Mouse (Mus musculus) midbrain, embryonic 11.5 days (tissue): Measurements from ENCODE around the gene Arid4a. TPM values are rescaled to one million over a fixed set of nuclear protein-coding genes. Genes with fewer than 3 reads are reported as not detected.
"Not testable (repeated sequence)": the region's sequence is repeated elsewhere in the genome, so short reads cannot be mapped to it uniquely, and the experiment has no call there.

ENCODE experiments used
- ATAC-seq: fragments of 200-750 bp; cut with Nextera tagmentation; 2 replicates; pipeline ENCODE4 v1.8.0; 2017; ENCODE audit warnings: moderate TSS enrichment, moderate library complexity; ENCODE audit not compliant: low FRiP score
- DNase-seq: peaks from one replicate; pipeline ENCODE4 v3.0.0; 2015; ENCODE audit warnings: low spot score; ENCODE audit errors: missing footprints
- H3K27ac ChIP-seq: fragments of 300-500 bp; sonication (generic); 2 replicates; pipeline ENCODE4 v1.5.1; 2014; ENCODE audit warnings: low read depth, low read length
- H3K27me3 ChIP-seq: fragments of 300-500 bp; sonication (generic); 2 replicates; pipeline ENCODE4 v1.6.1; 2014; ENCODE audit warnings: mild to moderate bottlenecking, low read length, moderate library complexity, mixed read lengths; ENCODE audit not compliant: control insufficient read depth, insufficient read depth
- H3K36me3 ChIP-seq: fragments of 300-500 bp; sonication (generic); 2 replicates; pipeline ENCODE4 v1.6.1; 2014; ENCODE audit warnings: mild to moderate bottlenecking, low read length, moderate library complexity, mixed read lengths; ENCODE audit not compliant: control insufficient read depth, insufficient read depth
- H3K4me1 ChIP-seq: fragments of 300-500 bp; sonication (generic); 2 replicates; pipeline ENCODE4 v1.6.1; 2014; ENCODE audit warnings: low read length; ENCODE audit not compliant: control insufficient read depth, insufficient read depth
- H3K4me2 ChIP-seq: fragments of 300-500 bp; sonication (generic); 2 replicates; pipeline ENCODE4 v1.6.1; 2014; ENCODE audit warnings: mild to moderate bottlenecking, moderate library complexity
- H3K4me3 ChIP-seq: fragments of 300-500 bp; sonication (generic); 2 replicates; pipeline ENCODE4 v1.5.1; 2014; ENCODE audit warnings: low read depth, low read length
- H3K9ac ChIP-seq: fragments of 300-500 bp; sonication (generic); 2 replicates; pipeline ENCODE4 v1.6.1; 2014; ENCODE audit warnings: low read length
- H3K9me3 ChIP-seq: fragments of 300-500 bp; sonication (generic); 2 replicates; pipeline ENCODE4 v1.6.1; 2016; ENCODE audit warnings: low read length; ENCODE audit not compliant: control insufficient read depth
- WGBS: fragments of 180-500 bp; shearing (Covaris S2); extraction: QIAGEN DNeasy Blood & Tissue Kit; methylation state at CpG from one replicate; pipeline ENCODE4 v1.1.7; 2014; 5-methylcytosine and 5-hydroxymethylcytosine counted together
- polyA plus RNA-seq: library from polyadenylated mRNA; unstranded; fragments of >200 nt; fragmentation: Nextera tagmentation; extraction: Ambion mirVana; gene quantifications from 2 replicates; pipeline ENCODE4 v1.2.1, GENCODE M21; 2014

Gene Arid4a
- polyA plus RNA-seq, 1 experiment from 2014 or later = 34.5 TPM

DNA sequence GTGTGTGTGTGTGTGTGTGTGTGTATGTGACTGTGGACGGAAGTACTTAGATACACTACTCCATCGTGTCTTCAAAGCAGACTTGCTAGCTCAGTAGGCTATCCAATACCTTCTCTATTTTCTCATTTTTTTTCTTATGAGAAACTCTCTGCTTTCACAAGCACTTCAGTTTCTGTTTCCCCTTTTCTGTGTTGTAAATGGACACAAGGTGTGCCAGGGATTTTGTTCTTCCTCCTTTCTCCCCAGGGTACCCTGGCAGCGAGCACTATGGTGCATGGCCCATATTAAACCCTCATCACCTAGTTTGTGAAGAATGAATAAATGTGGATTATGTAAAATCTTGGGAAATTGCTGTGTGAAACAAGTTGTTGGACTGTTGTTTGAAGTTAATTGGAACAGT lies 39.7 kb downstream of the Arid4a start:
- no peak overlapping the region for H3K9ac ChIP-seq
- H3K4me3 ChIP-seq = no peak overlapping the region
- no peaks in the 10 kb centered on the region for H3K36me3 ChIP-seq
- no peaks in the 10 kb centered on the region for H3K27me3 ChIP-seq
- ATAC-seq = no peak
- no peak overlapping the region for H3K4me2 ChIP-seq
- H3K27ac ChIP-seq = no peak overlapping the region
- DNase-seq = no peak
- no peaks in the 10 kb centered on the region for H3K9me3 ChIP-seq
- WGBS = 86% methylated on average over 3 of the region's 3 CpGs
- no peaks in the 10 kb centered on the region for H3K4me1 ChIP-seq

DNA sequence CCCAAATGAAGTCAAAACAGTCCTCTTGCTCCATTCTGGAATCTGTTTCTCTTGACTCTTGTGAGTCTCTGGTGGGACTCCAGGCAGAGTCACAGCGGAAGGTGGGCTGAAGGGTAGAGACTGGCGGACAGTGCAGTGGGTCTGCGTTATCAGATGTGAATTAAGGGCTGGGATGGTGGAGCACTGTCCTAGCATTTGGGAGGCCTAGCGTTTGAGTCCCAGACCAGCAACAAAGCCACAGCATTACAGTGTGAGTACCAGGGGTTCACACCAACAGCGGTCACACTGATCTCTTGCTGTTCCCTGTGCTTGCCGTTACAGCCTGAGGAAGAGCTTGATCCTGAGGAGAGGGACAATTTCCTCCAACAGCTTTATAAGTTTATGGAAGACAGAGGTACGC lies 44.0 kb downstream of the Arid4a start:
- Histone ChIP-seq H3K4me2 (no peak overlapping the region), H3K4me3 (no peak overlapping the region), H3K9ac (no peak overlapping the region), H3K27ac (no peak overlapping the region), H3K27me3 (no peaks in the 10 kb centered on the region), H3K9me3 (no peaks in the 10 kb centered on the region), H3K36me3 (peaks cover 8% of the 10 kb centered on the region; the same call in 1 of the 2 replicates), H3K4me1 (no peaks in the 10 kb centered on the region)
- 93% methylated on average over 7 of the region's 7 CpGs for WGBS
- ATAC-seq (no peak), DNase-seq (no peak)

DNA sequence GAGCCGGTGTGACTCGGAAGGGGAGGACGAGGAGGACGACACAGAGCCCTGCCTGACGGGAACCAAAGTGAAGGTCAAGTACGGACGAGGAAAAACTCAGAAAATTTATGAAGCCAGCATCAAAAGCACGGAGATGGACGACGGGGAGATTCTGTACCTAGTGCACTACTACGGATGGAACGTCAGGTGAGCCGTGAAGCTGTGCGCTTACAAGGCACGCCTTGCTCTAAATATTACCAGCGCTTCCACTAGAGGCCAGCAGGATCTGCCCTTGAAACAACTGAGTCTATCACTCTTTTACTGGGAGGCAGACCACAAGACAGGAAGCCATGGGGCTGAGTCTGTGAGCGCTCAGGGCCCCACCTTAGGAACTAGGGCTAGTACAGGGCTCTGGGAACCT lies 54.1 kb downstream of the Arid4a start:
- H3K27me3 ChIP-seq = no peaks in the 10 kb centered on the region

DNA sequence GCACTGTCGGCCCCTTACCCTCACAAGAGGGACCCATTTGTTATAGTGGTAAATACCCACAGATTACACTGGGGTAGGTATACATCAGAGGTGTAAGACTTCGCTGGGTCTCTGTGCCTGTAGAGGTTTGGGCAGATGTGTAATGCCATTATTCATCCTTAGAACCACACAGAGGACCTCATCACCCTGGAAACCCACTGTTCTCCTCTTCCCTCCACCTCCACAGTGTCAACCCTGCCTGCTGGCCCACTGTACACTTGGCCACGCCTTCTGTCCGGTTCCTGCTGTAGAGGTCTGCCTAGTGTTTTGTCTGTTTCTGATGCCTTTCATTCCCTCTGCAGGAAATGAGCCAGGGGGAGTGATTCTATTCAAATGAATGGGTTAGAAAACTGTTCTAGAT lies 56.3 kb downstream of the Arid4a start:
- H3K9ac ChIP-seq = no peak overlapping the region
- H3K4me3 ChIP-seq = no peak overlapping the region
- peaks cover 18% of the 10 kb centered on the region; the same call in 1 of the 2 replicates for H3K36me3 ChIP-seq
- ATAC-seq (no peak), DNase-seq (no peak)
- H3K4me1 ChIP-seq = no peaks in the 10 kb centered on the region
- WGBS = 94% methylated on average over 4 of the region's 4 CpGs
- no peaks in the 10 kb centered on the region for H3K9me3 ChIP-seq
- no peak overlapping the region for H3K27ac ChIP-seq
- H3K4me2 ChIP-seq = no peak overlapping the region
- no peaks in the 10 kb centered on the region for H3K27me3 ChIP-seq

More for the DNA sequence above, 54.1 kb downstream of the Arid4a start:
- Histone ChIP-seq H3K4me1 (no peaks in the 10 kb centered on the region), H3K4me2 (no peak overlapping the region), H3K36me3 (peaks cover 10% of the 10 kb centered on the region; the same call in 1 of the 2 replicates), H3K4me3 (no peak overlapping the region), H3K9me3 (no peaks in the 10 kb centered on the region), H3K9ac (no peak overlapping the region), H3K27ac (no peak overlapping the region)
- no peak for ATAC-seq
- DNase-seq = no peak
- 96% methylated on average over 17 of the region's 17 CpGs for WGBS

DNA sequence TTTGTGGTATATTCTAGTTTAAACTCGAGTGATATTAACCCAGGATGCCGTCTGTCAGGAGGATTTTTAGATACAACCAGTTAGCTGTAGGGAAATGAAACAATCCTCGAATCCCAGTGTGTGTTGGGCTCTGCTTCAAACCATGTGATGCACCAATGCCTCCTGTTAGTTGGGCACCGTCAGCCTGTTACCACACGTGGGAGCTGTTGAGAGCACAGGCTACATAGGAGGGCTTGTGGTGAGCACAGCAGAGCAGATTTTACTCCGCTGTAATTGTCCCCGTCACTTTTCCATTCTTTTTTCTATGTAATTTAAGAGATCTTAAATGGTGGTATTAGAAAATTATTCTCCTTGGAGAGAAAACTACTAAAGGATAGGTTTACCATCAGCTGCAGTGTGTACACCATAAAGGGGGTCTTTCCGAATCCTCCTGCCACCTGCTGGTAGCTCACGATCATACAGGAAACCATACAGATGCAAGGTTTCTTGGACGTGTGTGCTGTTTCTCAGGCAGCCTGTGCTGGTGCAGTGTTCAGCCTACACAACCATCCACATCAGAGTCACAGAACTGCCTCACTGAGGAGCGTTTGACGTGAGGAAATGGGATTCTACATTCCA lies 57.4 kb downstream of the Arid4a start:
- Histone ChIP-seq H3K9me3 (no peaks in the 10 kb centered on the region), H3K27ac (no peak overlapping the region), H3K9ac (no peak overlapping the region), H3K4me1 (no peaks in the 10 kb centered on the region), H3K36me3 (peaks cover 18% of the 10 kb centered on the region; the same call in 1 of the 2 replicates), H3K27me3 (no peaks in the 10 kb centered on the region), H3K4me3 (no peak overlapping the region), H3K4me2 (no peak overlapping the region)
- DNase-seq = peak; percentile 89
- ATAC-seq = peak; percentile 54; the same call in 1 of the 2 replicates
- WGBS = 64% methylated on average over 12 of the region's 12 CpGs

DNA sequence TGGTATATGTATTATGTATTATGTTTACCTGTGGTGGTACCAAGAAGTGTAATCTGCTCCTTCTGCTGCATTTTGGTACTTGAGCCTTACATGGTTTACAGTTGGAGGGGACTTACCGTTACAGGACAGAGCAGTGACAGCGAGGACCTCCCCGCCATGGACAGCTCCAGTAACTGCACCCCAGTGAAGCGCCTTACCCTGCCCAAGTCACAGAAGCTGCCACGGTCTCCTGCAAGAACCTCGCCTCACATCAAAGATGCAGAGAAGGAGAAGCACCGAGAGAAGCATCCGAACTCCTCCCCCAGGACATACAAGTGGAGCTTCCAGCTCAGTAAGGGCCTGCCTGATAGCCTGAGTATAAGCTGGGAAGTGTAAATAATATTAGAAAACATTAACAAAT lies 70.5 kb downstream of the Arid4a start:
- no peaks in the 10 kb centered on the region for H3K27me3 ChIP-seq
- WGBS = 92% methylated on average over 8 of the region's 8 CpGs
- ATAC-seq (no peak), DNase-seq (no peak)
- no peak overlapping the region for H3K4me3 ChIP-seq
- H3K27ac ChIP-seq = no peak overlapping the region
- no peak overlapping the region for H3K4me2 ChIP-seq
- H3K4me1 ChIP-seq = no peaks in the 10 kb centered on the region
- no peak overlapping the region for H3K9ac ChIP-seq
- peaks cover 2% of the 10 kb centered on the region; the same call in 1 of the 2 replicates for H3K36me3 ChIP-seq
- no peaks in the 10 kb centered on the region for H3K9me3 ChIP-seq

DNA sequence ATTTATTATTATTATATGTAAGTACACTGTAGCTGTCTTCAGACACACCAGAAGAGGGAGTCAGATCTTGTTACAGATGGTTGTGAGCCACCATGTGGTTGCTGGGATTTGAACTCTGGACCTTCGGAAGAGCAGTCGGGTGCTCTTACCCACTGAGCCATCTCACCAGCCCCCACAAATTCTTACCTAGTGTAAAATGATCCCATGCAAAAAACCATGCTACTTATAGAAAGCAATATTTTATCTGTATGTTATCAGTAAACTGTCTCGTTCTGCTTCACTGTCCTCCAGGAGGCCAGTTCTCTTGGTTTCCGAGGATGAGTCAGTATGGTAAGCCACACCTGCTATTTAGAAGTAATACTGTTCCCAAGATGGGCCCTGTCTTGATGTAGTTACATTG lies 88.5 kb downstream of the Arid4a start:
- not testable (repeated sequence) for H3K27me3 ChIP-seq, H3K27ac ChIP-seq, DNase-seq, H3K36me3 ChIP-seq, H3K9ac ChIP-seq, H3K4me3 ChIP-seq, ATAC-seq, H3K4me1 ChIP-seq, H3K9me3 ChIP-seq, H3K4me2 ChIP-seq
- 92% methylated on average over 4 of the region's 4 CpGs for WGBS

DNA sequence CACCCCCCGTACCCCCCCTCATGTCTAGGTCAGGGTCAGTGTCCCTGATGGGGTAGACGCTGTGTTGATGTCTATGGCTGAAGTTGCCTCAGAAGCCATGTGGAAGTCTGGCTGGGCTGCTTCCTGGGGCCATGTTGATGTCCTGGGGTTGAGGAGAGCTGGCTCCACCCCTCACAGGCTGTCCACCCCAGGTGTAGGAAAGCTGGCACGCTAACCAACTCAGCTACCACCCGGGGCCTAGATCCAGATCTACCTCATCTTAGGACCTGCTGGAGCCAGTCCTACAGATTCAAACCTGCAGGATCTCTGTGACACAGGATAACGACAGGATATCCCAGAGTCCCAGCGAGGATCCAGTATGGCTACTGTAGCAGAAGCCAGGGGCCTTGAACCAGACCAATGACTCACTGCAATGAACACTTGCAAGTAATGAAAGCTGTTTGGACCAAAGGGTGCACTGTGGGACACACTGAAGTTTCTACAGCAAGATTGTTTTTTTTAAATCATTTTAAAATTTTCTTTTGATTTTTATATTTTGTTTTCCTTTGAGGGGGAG lies 91.5 kb downstream of the Arid4a start:
- no peaks in the 10 kb centered on the region for H3K36me3 ChIP-seq
- H3K9ac ChIP-seq = no peak overlapping the region
- ATAC-seq (no peak), DNase-seq (no peak)
- no peak overlapping the region for H3K27ac ChIP-seq
- no peak overlapping the region for H3K4me3 ChIP-seq
- no peaks in the 10 kb centered on the region for H3K4me1 ChIP-seq
- no peaks in the 10 kb centered on the region for H3K27me3 ChIP-seq
- H3K4me2 ChIP-seq = no peak overlapping the region
- 92% methylated on average over 6 of the region's 6 CpGs for WGBS
- no peaks in the 10 kb centered on the region for H3K9me3 ChIP-seq

DNA sequence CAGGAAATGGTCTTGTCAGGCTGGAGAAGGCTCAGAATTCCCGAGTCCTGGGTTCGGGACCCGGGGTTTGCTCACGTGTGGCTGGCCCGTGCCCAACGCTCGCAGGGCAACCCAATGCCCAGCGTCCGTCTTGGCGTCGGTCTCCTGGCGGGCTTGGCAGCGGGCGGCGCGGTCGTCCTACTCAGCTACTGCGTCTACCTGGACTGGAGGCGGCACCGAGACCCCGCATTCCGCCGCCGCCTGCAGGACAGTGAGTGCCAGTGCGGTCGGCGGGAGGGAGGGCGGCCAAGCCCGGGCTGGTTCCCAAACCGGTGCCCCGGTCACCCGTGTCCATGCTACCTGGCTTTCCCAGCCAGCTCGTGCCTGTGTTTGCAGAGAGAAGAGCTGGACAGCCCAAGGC lies 95.5 kb downstream of the Arid4a start, which contains the start of gene Tomm20l:
Gene Tomm20l, plus strand, starts transcription at position 98 of the 400 bp plus-strand sequence.
- Histone ChIP-seq H3K27me3 (no peaks in the 10 kb centered on the region), H3K9me3 (no peaks in the 10 kb centered on the region), H3K9ac (peak within 1 kb of the TSS; percentile 27; the same call in 1 of the 2 replicates), H3K36me3 (no peaks in the 10 kb centered on the region), H3K4me3 (peak within 1 kb of the TSS; percentile 17; the same call in 1 of the 2 replicates), H3K4me1 (no peaks in the 10 kb centered on the region), H3K4me2 (peak within 1 kb of the TSS; percentile 38; the same call in 1 of the 2 replicates), H3K27ac (no peak within 1 kb of the TSS)
- ATAC-seq (no peak), DNase-seq (peak; percentile 87)
- 9% methylated on average over 33 of the region's 33 CpGs for WGBS
